Mouse (Mus musculus) heart, postnatal 0 days (tissue): ENCODE measurements around the gene Gm26657.

Source experiments
- CTCF ChIP-seq: IDR thresholded peaks from 2 replicates; pipeline ENCODE4 v1.5.1; 2016; ENCODE audit warnings: antibody characterized with exemption, control low read depth, low read depth
- EP300 ChIP-seq: IDR thresholded peaks from 2 replicates; pipeline ENCODE4 v1.6.1; 2016; ENCODE audit warnings: antibody characterized with exemption, low read depth

DNA sequence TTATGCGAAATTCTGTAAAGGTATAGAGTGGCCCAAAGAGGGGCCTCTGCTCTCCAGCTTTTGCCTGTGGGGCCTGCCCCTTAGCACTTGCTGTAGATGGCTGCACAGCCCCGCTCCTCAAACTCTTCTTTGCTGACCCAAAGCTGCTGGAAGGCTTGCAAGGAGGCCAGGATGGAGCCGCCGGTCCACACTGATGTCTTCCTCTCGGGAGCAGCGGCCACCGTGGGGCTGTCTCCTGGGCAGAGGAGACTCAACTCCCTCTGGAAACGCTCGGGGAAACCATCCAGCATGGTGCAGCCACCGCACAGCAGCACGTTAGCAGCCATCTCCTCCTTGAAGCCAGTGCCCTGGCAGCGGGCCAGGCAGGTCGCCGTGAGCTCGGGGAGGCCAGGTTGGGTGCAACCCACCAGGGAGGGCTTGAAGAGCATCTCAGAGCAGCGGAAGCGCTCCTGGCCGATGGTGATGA is at the start of gene Gm26657:
- TF ChIP-seq CTCF (no peak), EP300 (no peak)
